Mouse (Mus musculus) stomach, embryonic 15.5 days (tissue): Measurements from ENCODE around the gene Tiam2. TPM values are rescaled to one million over a fixed set of nuclear protein-coding genes. Genes with fewer than 3 reads are reported as not detected.

Source experiments
- ATAC-seq: fragments of 200-750 bp; cut with Nextera tagmentation; 2 replicates; pipeline ENCODE4 v1.8.0; 2017; ENCODE audit warnings: low read depth, moderate number of reproducible peaks, moderate TSS enrichment; ENCODE audit not compliant: insufficient read depth, low FRiP score
- H3K27ac ChIP-seq: fragments of 300-500 bp; sonication (generic); 2 replicates; pipeline ENCODE4 v1.5.1; 2015; ENCODE audit warnings: mild to moderate bottlenecking, inconsistent platforms
- H3K27me3 ChIP-seq: fragments of 300-500 bp; sonication (generic); replicated peaks from 2 replicates; pipeline ENCODE4 v1.6.1; 2015; ENCODE audit warnings: inconsistent platforms
- H3K36me3 ChIP-seq: fragments of 300-500 bp; sonication (generic); 2 replicates; pipeline ENCODE4 v1.6.1; 2015; ENCODE audit warnings: inconsistent platforms
- H3K4me1 ChIP-seq: fragments of 300-500 bp; sonication (generic); 2 replicates; pipeline ENCODE4 v1.6.1; 2015; ENCODE audit warnings: inconsistent platforms
- H3K4me2 ChIP-seq: fragments of 300-500 bp; sonication (generic); 2 replicates; pipeline ENCODE4 v1.6.1; 2015; ENCODE audit warnings: mild to moderate bottlenecking, inconsistent platforms
- H3K4me3 ChIP-seq: fragments of 300-500 bp; sonication (generic); replicated peaks from 2 replicates; pipeline ENCODE4 v1.5.1; 2015; ENCODE audit warnings: inconsistent platforms
- H3K9ac ChIP-seq: fragments of 300-500 bp; sonication (generic); 2 replicates; pipeline ENCODE4 v1.6.1; 2015; ENCODE audit warnings: inconsistent platforms
- H3K9me3 ChIP-seq: fragments of 300-500 bp; sonication (generic); 2 replicates; pipeline ENCODE4 v1.6.1; 2016; ENCODE audit warnings: inconsistent platforms
- WGBS: fragments of 180-500 bp; shearing (Covaris S2); methylation state at CpG from one replicate; pipeline ENCODE4 v1.1.7; 2015; 5-methylcytosine and 5-hydroxymethylcytosine counted together
- polyA plus RNA-seq: library from polyadenylated mRNA; unstranded; fragments of >200 nt; fragmentation: Nextera tagmentation; extraction: Ambion mirVana; gene quantifications from 2 replicates; pipeline ENCODE4 v1.2.1, GENCODE M21; 2015

Tiam2 gene
- 4.0 TPM in 2 replicates for polyA plus RNA-seq

DNA sequence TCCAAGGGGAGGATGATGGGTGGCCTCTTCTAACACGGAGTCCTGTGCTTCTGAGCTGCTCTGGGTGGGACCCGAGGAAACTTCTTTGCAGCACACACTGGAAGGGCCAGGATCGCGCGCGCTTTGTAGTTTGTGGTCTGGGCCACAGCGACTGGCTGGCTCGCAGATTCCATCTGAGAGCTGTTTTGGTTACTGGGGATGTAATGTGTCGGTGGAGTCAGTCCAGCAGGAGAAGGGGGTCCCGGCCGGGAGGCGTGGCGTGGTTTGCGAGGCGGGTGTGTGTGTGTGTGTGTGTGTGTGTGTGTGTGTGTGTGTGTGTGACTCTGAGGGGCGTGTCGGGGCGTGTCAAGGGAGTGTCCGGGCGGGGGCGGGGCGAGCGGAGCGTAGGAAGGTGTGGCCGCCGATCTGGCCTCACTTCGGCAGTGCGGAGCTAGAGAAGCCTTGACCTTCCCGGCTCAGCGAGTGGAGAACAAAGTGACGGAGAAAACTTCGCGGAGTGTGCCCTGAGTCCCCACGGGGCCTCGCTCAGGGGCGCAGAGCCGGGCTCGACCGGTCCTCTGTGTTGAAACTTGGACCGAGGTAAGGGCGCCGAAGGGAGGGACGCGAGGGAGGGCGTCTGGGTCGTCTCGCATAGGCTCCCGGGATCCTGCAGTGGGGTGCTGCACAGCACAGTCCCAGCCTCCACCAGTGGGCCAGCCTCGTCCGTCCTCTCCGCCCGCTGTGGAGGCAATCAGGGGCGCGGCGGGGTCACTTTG, at the start of gene Tiam2:
Gene Tiam2, plus strand, starts transcription at position 426 of the 755 bp plus-strand sequence.
- Histone ChIP-seq H3K27me3 (no peaks in the 10 kb centered on the region), H3K4me2 (peak within 1 kb of the TSS; percentile 94), H3K4me1 (peaks cover 4% of the 10 kb centered on the region), H3K9me3 (no peaks in the 10 kb centered on the region), H3K36me3 (no peaks in the 10 kb centered on the region), H3K27ac (no peak within 1 kb of the TSS), H3K9ac (peak within 1 kb of the TSS; percentile 19; the same call in 1 of the 2 replicates), H3K4me3 (peak within 1 kb of the TSS; percentile 61)
- under 1% methylated on average over 53 of the region's 55 CpGs for WGBS
- ATAC-seq, result peak; percentile 85

DNA sequence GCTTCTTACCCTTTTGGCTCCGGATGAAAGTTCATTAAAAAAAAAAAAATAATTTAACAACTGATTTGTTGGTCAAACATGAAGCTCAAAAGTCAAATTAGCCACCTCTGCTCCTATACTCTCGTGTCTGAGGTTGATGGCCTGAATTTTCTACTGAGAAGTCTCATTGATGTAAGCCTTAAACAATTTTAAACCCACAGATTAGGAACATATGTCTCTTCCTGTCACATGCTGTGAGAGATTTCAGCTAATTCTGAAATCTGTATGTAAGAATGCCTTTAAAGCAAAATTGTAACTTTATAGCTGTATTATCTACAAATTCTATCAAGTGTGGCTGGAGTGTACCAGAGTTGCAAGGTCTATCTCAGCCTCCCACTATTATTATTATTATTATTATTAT, 46.1 kb upstream of the Tiam2 start:
- ATAC-seq, result no peak
- Histone ChIP-seq H3K27ac (no peak overlapping the region), H3K9me3 (no peaks in the 10 kb centered on the region), H3K9ac (no peak overlapping the region), H3K36me3 (no peaks in the 10 kb centered on the region), H3K4me2 (no peak overlapping the region), H3K4me1 (peaks cover 4% of the 10 kb centered on the region; the same call in 1 of the 2 replicates), H3K4me3 (no peak overlapping the region), H3K27me3 (no peaks in the 10 kb centered on the region)
- 53% methylated on average over 2 of the region's 2 CpGs for WGBS

DNA sequence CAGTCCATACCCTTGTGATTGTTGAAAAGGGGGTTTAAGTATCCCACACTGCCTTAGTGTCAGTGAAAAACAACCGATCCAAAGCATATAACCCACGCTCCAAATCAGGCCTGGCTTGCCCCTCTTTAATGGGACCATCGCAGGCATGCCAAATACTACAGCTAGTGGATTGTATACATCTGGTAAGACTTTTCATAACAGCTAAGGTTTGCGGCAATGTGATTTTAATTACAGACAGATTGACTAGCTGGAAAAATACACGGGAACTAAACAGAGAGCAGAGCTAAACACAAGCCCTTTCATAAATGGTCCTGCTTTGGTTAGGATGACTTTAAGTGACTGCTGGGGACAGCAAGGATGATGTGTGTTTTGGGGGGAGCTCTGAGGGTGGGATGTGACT, 44.4 kb upstream of the Tiam2 start:
- Histone ChIP-seq H3K27ac (no peak overlapping the region), H3K4me1 (peaks cover 12% of the 10 kb centered on the region; the same call in 1 of the 2 replicates), H3K4me2 (no peak overlapping the region), H3K36me3 (no peaks in the 10 kb centered on the region), H3K9ac (no peak overlapping the region), H3K9me3 (no peaks in the 10 kb centered on the region), H3K27me3 (no peaks in the 10 kb centered on the region), H3K4me3 (no peak overlapping the region)
- 62% methylated on average over 5 of the region's 5 CpGs for WGBS
- ATAC-seq, result no peak

DNA sequence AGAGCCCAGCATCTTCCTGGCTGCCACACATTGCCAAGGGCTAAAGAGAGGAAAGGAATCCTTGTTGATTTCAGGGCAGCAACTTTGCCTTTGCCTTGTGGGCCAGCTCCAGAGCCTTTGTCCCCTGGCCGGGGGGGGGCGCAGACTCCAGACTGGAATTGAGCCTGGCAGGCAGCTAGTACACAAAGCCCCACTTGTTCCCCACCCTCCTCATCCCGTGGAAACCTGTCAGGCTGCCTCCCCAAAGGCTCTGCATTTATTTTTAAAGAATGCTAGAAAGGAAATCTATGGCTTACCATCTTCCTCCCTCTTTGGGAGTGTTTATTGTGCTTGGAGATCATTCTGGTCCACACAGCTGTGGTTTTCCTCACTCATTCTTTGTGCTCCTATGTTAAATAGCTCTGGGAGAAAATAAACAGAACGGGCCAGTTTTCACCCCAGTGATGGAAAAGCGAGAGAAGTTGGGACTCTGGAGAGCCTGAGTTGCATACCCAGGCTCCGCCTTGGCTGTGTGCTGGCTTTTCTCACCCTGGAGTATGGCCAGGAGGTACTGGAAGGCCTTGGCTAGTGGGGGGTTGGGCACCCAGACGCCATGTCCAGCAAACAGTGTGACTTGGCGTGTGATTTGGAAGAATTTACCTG, 41.2 kb upstream of the Tiam2 start:
- no peak overlapping the region for H3K27ac ChIP-seq
- no peak overlapping the region for H3K4me2 ChIP-seq
- ATAC-seq, result no peak
- H3K4me1 ChIP-seq, result peaks cover 12% of the 10 kb centered on the region; the same call in 1 of the 2 replicates
- no peak overlapping the region for H3K4me3 ChIP-seq
- no peak overlapping the region for H3K9ac ChIP-seq
- no peaks in the 10 kb centered on the region for H3K36me3 ChIP-seq
- H3K27me3 ChIP-seq, result no peaks in the 10 kb centered on the region
- no peaks in the 10 kb centered on the region for H3K9me3 ChIP-seq
- 36% methylated on average over 8 of the region's 8 CpGs for WGBS

DNA sequence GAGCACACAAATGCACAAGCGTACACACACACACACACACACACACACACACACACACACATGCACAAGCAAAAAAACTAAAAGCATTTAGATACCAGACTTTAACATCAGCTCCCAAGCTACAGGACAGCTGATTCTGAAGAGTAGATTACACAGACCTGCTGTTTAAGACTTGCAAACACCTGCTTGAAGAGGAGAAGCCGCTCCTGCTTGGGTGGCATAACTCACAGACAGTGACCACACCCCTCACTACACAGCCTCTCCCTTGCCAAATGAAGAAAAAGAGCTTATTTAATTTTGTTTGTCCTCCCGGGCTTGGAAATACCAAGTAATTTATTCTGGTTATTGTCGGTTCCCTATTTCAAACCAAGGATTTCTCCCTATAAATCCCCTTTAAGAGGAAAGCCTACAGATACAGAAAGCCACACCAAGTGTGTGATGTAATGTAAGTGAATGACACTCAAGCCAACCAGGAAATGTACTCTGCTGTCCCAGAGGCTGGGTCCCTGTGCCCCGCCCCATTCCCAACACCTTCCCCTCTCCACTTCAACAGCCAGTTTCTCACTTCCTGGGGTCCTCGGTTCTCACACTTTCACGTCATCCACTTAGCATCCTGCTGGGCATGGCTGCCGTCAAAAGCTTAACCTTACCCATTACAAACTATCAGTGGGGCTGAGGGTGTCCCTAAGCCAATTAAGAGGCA, 40.1 kb upstream of the Tiam2 start:
- no peaks in the 10 kb centered on the region for H3K9me3 ChIP-seq
- H3K9ac ChIP-seq, result no peak overlapping the region
- H3K27ac ChIP-seq, result no peak overlapping the region
- 54% methylated on average over 8 of the region's 8 CpGs for WGBS
- no peak for ATAC-seq
- H3K4me2 ChIP-seq, result no peak overlapping the region
- H3K36me3 ChIP-seq, result no peaks in the 10 kb centered on the region
- peaks cover 12% of the 10 kb centered on the region; the same call in 1 of the 2 replicates for H3K4me1 ChIP-seq
- H3K4me3 ChIP-seq, result no peak overlapping the region
- H3K27me3 ChIP-seq, result no peaks in the 10 kb centered on the region

DNA sequence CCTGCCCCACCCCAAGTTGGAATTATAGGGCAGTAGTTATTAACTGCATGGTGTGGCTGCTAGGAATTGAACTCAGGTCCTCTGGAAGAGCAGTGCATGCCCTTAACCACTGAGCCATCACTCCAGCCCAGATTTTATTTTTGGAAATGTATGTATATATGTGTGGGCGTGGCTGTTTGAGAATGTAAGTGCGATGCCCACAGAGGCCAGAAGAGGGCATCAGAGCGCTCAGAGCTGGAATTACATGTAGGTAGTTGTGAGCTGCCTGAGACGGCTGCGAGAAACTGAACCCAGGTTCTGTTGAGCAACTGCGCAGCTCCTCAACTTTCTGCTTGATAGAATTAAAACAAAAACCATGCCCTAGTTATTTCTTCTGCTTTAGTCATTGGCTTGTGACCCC, 38.0 kb upstream of the Tiam2 start:
- ATAC-seq, result no peak; the same call in 1 of the 2 replicates
- no peaks in the 10 kb centered on the region for H3K27me3 ChIP-seq
- no peak overlapping the region for H3K27ac ChIP-seq
- no peaks in the 10 kb centered on the region for H3K9me3 ChIP-seq
- no peak overlapping the region for H3K4me3 ChIP-seq
- no peak overlapping the region for H3K4me2 ChIP-seq
- H3K9ac ChIP-seq, result no peak overlapping the region
- H3K4me1 ChIP-seq, result peaks cover 12% of the 10 kb centered on the region; the same call in 1 of the 2 replicates
- 28% methylated on average over 6 of the region's 6 CpGs for WGBS
- peaks cover 9% of the 10 kb centered on the region; the same call in 1 of the 2 replicates for H3K36me3 ChIP-seq

DNA sequence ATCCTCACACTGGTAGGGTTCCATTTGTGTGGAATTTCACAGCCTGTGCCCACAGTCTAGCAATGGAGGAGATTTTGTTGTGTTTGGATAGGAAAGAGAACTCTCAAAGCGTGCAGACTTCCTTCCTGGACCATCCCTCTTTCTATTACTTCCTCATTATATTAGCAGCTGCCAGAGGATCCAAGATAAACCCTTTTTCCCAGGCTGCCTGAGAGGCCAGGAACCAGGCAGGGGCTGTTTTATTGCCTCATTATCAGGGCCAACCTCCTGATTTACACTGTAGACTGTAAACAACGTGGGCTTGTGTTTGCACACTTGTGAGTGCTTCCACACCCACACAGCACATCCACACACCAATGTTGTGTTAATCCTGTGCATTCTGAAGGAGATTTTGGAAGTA, 31.3 kb upstream of the Tiam2 start:
- Histone ChIP-seq H3K9me3 (no peaks in the 10 kb centered on the region), H3K27ac (no peak overlapping the region), H3K4me2 (no peak overlapping the region), H3K9ac (no peak overlapping the region), H3K4me1 (no peaks in the 10 kb centered on the region), H3K27me3 (no peaks in the 10 kb centered on the region), H3K36me3 (peaks cover 9% of the 10 kb centered on the region; the same call in 1 of the 2 replicates), H3K4me3 (no peak overlapping the region)
- WGBS, result 20% methylated on average over 2 of the region's 2 CpGs
- peak; percentile 16; the same call in 1 of the 2 replicates for ATAC-seq

DNA sequence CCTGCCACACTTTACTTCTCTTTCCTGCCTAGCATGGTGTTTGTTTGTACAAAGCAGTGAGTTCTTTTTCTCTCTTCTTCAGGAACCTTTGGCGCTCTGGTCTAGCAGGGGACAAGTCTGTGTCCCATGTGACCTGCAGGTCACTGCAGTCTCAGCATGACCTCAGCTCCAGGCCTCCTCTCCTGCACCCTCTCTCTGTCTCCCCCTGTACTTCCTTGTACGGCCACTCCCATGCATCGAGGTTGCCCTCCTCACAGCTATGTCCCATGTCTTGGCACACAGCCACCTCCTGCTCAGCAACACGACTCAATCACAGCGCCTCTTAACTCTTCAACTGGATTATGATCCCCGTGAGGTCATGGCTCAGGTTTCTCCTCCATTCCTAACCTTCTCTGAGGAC, 26.9 kb upstream of the Tiam2 start:
- no peaks in the 10 kb centered on the region for H3K27me3 ChIP-seq
- H3K4me3 ChIP-seq, result no peak overlapping the region
- peak; percentile 76 for ATAC-seq
- H3K4me2 ChIP-seq, result no peak overlapping the region
- H3K9ac ChIP-seq, result no peak overlapping the region
- no peaks in the 10 kb centered on the region for H3K4me1 ChIP-seq
- H3K9me3 ChIP-seq, result no peaks in the 10 kb centered on the region
- 46% methylated on average over 6 of the region's 6 CpGs for WGBS
- no peaks in the 10 kb centered on the region for H3K36me3 ChIP-seq
- H3K27ac ChIP-seq, result no peak overlapping the region

DNA sequence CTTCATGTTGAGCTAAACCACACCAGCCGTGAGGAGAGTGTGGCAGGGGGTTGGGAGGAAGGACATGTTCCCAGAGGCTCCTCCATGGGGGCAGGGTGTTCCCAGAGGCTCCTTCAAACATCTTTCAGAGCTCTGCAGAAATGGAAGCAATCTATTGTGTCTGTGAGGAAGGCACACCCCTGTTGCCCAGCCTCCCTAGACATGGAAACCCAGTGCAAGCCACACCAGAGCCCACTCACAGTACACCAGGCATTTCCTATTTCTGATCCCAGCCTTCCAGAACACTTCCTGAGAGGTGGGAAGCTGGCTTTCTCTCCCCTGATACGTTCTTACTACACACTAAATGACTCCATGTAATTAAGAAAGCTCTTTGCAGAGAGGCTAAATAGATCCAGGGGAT, 20.4 kb upstream of the Tiam2 start:
- ATAC-seq, result no peak
- 47% methylated on average over 2 of the region's 2 CpGs for WGBS
- H3K9ac ChIP-seq, result no peak overlapping the region

DNA sequence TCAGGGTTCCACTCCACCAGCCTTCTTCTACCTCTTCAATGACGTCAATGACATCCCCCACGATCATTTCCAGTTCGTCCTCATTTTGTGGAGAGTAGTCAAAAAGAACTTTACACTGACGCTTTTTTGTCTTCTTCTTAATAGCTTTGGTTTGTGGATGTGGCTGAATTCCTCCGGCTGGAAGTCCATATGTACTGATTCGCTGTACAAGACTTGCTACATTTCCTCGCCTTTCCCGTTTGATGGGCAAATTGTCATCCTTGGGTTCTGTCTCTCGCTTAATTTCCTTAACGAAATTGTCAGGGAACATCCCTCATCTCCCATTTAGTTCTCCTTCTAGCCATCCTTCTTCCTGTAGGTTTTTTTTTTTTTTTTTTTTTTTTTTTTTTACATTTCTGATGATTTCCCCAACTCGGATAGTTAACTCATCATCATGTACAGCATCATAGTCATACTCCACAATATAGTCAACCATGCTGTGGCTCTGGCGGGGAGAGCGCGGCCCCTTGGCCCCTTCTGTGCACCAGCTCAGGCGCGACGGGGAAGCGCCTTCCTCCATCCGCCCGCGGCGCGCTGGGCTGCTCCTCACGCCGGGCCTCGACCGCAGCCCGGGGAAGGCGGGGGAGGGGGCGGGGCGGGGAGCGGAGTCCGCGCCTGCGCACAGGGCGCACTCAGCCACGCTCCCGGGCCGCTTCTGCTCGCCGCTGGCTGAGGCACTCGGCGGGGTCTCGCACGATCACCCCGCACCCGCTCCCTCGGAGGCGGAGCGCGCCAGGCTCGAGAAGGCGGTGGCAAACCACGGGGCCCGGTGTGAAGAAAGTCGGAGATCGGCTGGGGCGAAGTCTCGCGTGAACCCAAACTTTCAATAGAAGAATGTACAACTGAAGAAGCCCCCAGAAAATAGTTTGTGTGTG, 12.4 kb upstream of the Tiam2 start:
- no peaks in the 10 kb centered on the region for H3K36me3 ChIP-seq
- H3K27me3 ChIP-seq, result no peaks in the 10 kb centered on the region
- peak; percentile 95 for ATAC-seq
- no peak overlapping the region; the same call in 1 of the 2 replicates for H3K9ac ChIP-seq
- peak overlapping the region; percentile 44 for H3K4me3 ChIP-seq
- H3K27ac ChIP-seq, result peak overlapping the region; percentile 68
- H3K4me1 ChIP-seq, result no peaks in the 10 kb centered on the region
- no peaks in the 10 kb centered on the region for H3K9me3 ChIP-seq
- 7% methylated on average over 59 of the region's 60 CpGs for WGBS
- peak overlapping the region; percentile 67 for H3K4me2 ChIP-seq

More for the DNA sequence above, 20.4 kb upstream of the Tiam2 start:
- no peaks in the 10 kb centered on the region for H3K27me3 ChIP-seq
- no peak overlapping the region for H3K27ac ChIP-seq
- H3K4me2 ChIP-seq, result no peak overlapping the region
- H3K9me3 ChIP-seq, result no peaks in the 10 kb centered on the region
- H3K4me3 ChIP-seq, result no peak overlapping the region
- no peaks in the 10 kb centered on the region for H3K4me1 ChIP-seq
- H3K36me3 ChIP-seq, result no peaks in the 10 kb centered on the region

DNA sequence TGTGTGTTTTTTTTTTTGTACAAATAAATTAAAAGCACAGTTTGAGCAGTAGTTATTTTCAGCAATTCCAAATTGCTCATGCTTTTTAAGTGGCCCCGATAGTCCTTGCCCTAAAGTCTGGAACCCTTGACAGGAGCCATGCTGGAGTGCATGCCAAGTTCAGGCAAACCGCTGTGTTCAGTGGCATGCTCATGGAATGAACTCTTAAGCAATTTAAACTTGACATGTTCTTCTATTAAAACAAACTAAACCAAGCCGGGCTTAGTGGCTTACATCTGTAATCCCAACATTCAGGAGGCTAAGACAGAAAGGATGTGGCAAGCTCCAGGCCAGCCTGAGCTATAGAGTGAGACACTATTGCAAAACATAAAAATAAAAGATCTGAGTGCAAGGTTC, 11.8 kb upstream of the Tiam2 start:
- 25% methylated on average over 3 of the region's 3 CpGs for WGBS
- no peaks in the 10 kb centered on the region for H3K36me3 ChIP-seq
- no peaks in the 10 kb centered on the region for H3K4me1 ChIP-seq
- H3K27ac ChIP-seq, result peak overlapping the region; percentile 68; the same call in 1 of the 2 replicates
- H3K27me3 ChIP-seq, result no peaks in the 10 kb centered on the region
- peak overlapping the region; percentile 44 for H3K4me3 ChIP-seq
- H3K9ac ChIP-seq, result no peak overlapping the region; the same call in 1 of the 2 replicates
- no peak for ATAC-seq
- H3K9me3 ChIP-seq, result no peaks in the 10 kb centered on the region
- H3K4me2 ChIP-seq, result peak overlapping the region; percentile 67
